Mouse (Mus musculus): Measurements from ENCODE around the gene Nxnl2.

Nxnl2 gene

GRCm38 (mm10) chr13:51170691-51171680, at the start of gene Nxnl2:
Nxnl2 (plus strand) TSS chr13:51171022.
- DNase-seq: peak; percentile 31 to 60

- no peak for DNase-seq
Measured at GRCm38 (mm10) chr13:51121966-51122365, 48.9 kb upstream of the Nxnl2 start.

- DNase-seq: no peak
Measured at GRCm38 (mm10) chr13:51122771-51123170, 48.1 kb upstream of the Nxnl2 start.

GRCm38 (mm10) chr13:51125357-51125756, 45.5 kb upstream of the Nxnl2 start:
- DNase-seq: no peak

- DNase-seq: no peak
Measured at GRCm38 (mm10) chr13:51127906-51128305, 42.9 kb upstream of the Nxnl2 start.

GRCm38 (mm10) chr13:51128417-51128816, 42.4 kb upstream of the Nxnl2 start:
- DNase-seq: peak in 1 of 2 experiments; percentile 40

- DNase-seq: no peak
Measured at GRCm38 (mm10) chr13:51131179-51131578, 39.6 kb upstream of the Nxnl2 start.

- DNase-seq: no peak
Measured at GRCm38 (mm10) chr13:51136315-51136714, 34.5 kb upstream of the Nxnl2 start.

GRCm38 (mm10) chr13:51136996-51137701, 33.7 kb upstream of the Nxnl2 start:
- DNase-seq: peak in 1 of 2 experiments; percentile 26

GRCm38 (mm10) chr13:51137702-51138031, 33.2 kb upstream of the Nxnl2 start:
- peak in 1 of 2 experiments; percentile 44 for DNase-seq

GRCm38 (mm10) chr13:51147106-51147505, 23.7 kb upstream of the Nxnl2 start:
- DNase-seq: no peak

GRCm38 (mm10) chr13:51152966-51153669, 17.7 kb upstream of the Nxnl2 start:
- DNase-seq: peak in 1 of 2 experiments; percentile 61

GRCm38 (mm10) chr13:51153670-51154030, 17.2 kb upstream of the Nxnl2 start:
- DNase-seq: peak; percentile 34 to 37

- no peak for DNase-seq
Measured at GRCm38 (mm10) chr13:51155178-51156013, 15.4 kb upstream of the Nxnl2 start.

- DNase-seq: no peak
Measured at GRCm38 (mm10) chr13:51156014-51156386, 14.8 kb upstream of the Nxnl2 start.

GRCm38 (mm10) chr13:51157291-51157690, 13.5 kb upstream of the Nxnl2 start:
- no peak for DNase-seq

- no peak for DNase-seq
Measured at GRCm38 (mm10) chr13:51161672-51162071, 9.2 kb upstream of the Nxnl2 start.

- no peak for DNase-seq
Measured at GRCm38 (mm10) chr13:51162246-51162645, 8.6 kb upstream of the Nxnl2 start.

- no peak for DNase-seq
Measured at GRCm38 (mm10) chr13:51166711-51167110, 4.1 kb upstream of the Nxnl2 start.

- DNase-seq: no peak
Measured at GRCm38 (mm10) chr13:51170215-51170614, 607 bp upstream of the Nxnl2 start.

GRCm38 (mm10) chr13:51172601-51173000, 1.8 kb downstream of the Nxnl2 start:
- DNase-seq: no peak

- no peak for DNase-seq
Measured at GRCm38 (mm10) chr13:51178932-51179331, 8.1 kb downstream of the Nxnl2 start.
